Mouse (Mus musculus): ENCODE measurements around the gene Stx7. TPM values are rescaled to one million over a fixed set of nuclear protein-coding genes. Genes with fewer than 3 reads are reported as not detected.

Stx7 gene
- total RNA-seq, 2 experiments from 2014 or later: 122 to 128 TPM

GRCm38 (mm10) chr10:24167978-24168583, 19.0 kb downstream of the Stx7 start:
- no peak for DNase-seq

GRCm38 (mm10) chr10:24168854-24169253, 19.8 kb downstream of the Stx7 start:
- DNase-seq: no peak

GRCm38 (mm10) chr10:24171906-24172459, 22.9 kb downstream of the Stx7 start:
- no peak for DNase-seq

GRCm38 (mm10) chr10:24173210-24174001, 24.3 kb downstream of the Stx7 start:
- DNase-seq: no peak

- DNase-seq: no peak
Observed at GRCm38 (mm10) chr10:24190392-24190791, 41.3 kb downstream of the Stx7 start.

GRCm38 (mm10) chr10:24191977-24192376, 42.9 kb downstream of the Stx7 start:
- no peak for DNase-seq

GRCm38 (mm10) chr10:24199303-24199702, 50.2 kb downstream of the Stx7 start:
- no peak for DNase-seq

GRCm38 (mm10) chr10:24200099-24200498, 51.0 kb downstream of the Stx7 start:
- no peak for DNase-seq

GRCm38 (mm10) chr10:24210075-24210474, 61.0 kb downstream of the Stx7 start:
- DNase-seq: no peak

GRCm38 (mm10) chr10:24213297-24213696, 64.2 kb downstream of the Stx7 start:
- no peak for DNase-seq

- DNase-seq: no peak
Observed at GRCm38 (mm10) chr10:24217558-24218268, 68.6 kb downstream of the Stx7 start.

- no peak for DNase-seq
Observed at GRCm38 (mm10) chr10:24220931-24221330, 71.8 kb downstream of the Stx7 start.

- DNase-seq: no peak
Observed at GRCm38 (mm10) chr10:24222911-24223310, 73.8 kb downstream of the Stx7 start.

- DNase-seq: peak in 1 of 2 experiments; percentile 9
Observed at GRCm38 (mm10) chr10:24223449-24224143, 74.5 kb downstream of the Stx7 start, which contains the start of gene Moxd1. TSS of gene Moxd1 (plus strand) at chr10:24223517.

- DNase-seq: no peak
Observed at GRCm38 (mm10) chr10:24224591-24224990, 75.5 kb downstream of the Stx7 start.

GRCm38 (mm10) chr10:24228318-24229183, 79.4 kb downstream of the Stx7 start:
- no peak for DNase-seq

GRCm38 (mm10) chr10:24232281-24232680, 83.2 kb downstream of the Stx7 start:
- no peak for DNase-seq

- DNase-seq: peak in 1 of 2 experiments; percentile 9
Observed at GRCm38 (mm10) chr10:24235426-24236283, 86.6 kb downstream of the Stx7 start.

Data from layer of hippocampus, postnatal 36 days (tissue).